Mouse (Mus musculus) stomach, embryonic 14.5 days (tissue): Measurements from ENCODE around the gene Pex14. TPM values are rescaled to one million over a fixed set of nuclear protein-coding genes. Genes with fewer than 3 reads are reported as not detected.

Experiments used
- ATAC-seq: fragments of 200-750 bp; cut with Nextera tagmentation; 2 replicates; pipeline ENCODE4 v1.8.0; 2017; ENCODE audit warnings: low read depth, moderate TSS enrichment; ENCODE audit not compliant: insufficient number of reproducible peaks, insufficient read depth, low FRiP score
- H3K27ac ChIP-seq: fragments of 300-500 bp; sonication (generic); 2 replicates; pipeline ENCODE4 v1.5.1; 2014; ENCODE audit warnings: mild to moderate bottlenecking, low read length, moderate library complexity, mixed read lengths
- H3K27me3 ChIP-seq: fragments of 300-500 bp; sonication (generic); 2 replicates; pipeline ENCODE4 v1.6.1; 2014; ENCODE audit warnings: low read length, control low read depth, mixed read lengths; ENCODE audit not compliant: control insufficient read depth, insufficient read depth
- H3K36me3 ChIP-seq: fragments of 300-500 bp; sonication (generic); 2 replicates; pipeline ENCODE4 v1.6.1; 2014; ENCODE audit warnings: mild to moderate bottlenecking, control low read depth, low read length, moderate library complexity, mixed read lengths; ENCODE audit not compliant: control insufficient read depth, insufficient read depth
- H3K4me1 ChIP-seq: fragments of 300-500 bp; sonication (generic); 2 replicates; pipeline ENCODE4 v1.6.1; 2014; ENCODE audit warnings: low read length, control low read depth, mixed read lengths; ENCODE audit not compliant: control insufficient read depth, insufficient read depth
- H3K4me2 ChIP-seq: fragments of 300-500 bp; sonication (generic); replicated peaks from 2 replicates; pipeline ENCODE4 v1.6.1; 2014; ENCODE audit warnings: low read depth, low read length, control low read depth
- H3K4me3 ChIP-seq: fragments of 300-500 bp; sonication (generic); 2 replicates; pipeline ENCODE4 v1.5.1; 2014; ENCODE audit warnings: low read depth, low read length, control low read depth
- H3K9ac ChIP-seq: fragments of 300-500 bp; sonication (generic); replicated peaks from 2 replicates; pipeline ENCODE4 v1.6.1; 2014; ENCODE audit warnings: low read depth, mild to moderate bottlenecking, control low read depth, low read length, moderate library complexity, mixed read lengths
- H3K9me3 ChIP-seq: fragments of 300-500 bp; sonication (generic); 2 replicates; pipeline ENCODE4 v1.6.1; 2016; ENCODE audit warnings: low read depth, low read length, control low read depth; ENCODE audit not compliant: control insufficient read depth
- WGBS: fragments of 180-500 bp; shearing (Covaris S2); extraction: QIAGEN DNeasy Blood & Tissue Kit; methylation state at CpG from one replicate; pipeline ENCODE4 v1.1.7; 2014; 5-methylcytosine and 5-hydroxymethylcytosine counted together
- polyA plus RNA-seq: library from polyadenylated mRNA; unstranded; fragments of >200 nt; fragmentation: Nextera tagmentation; extraction: Ambion mirVana; gene quantifications from 2 replicates; pipeline ENCODE4 v1.2.1, GENCODE M21; 2014

Gene Pex14
- polyA plus RNA-seq, 1 experiment from 2014 or later, result 40.0 TPM

DNA sequence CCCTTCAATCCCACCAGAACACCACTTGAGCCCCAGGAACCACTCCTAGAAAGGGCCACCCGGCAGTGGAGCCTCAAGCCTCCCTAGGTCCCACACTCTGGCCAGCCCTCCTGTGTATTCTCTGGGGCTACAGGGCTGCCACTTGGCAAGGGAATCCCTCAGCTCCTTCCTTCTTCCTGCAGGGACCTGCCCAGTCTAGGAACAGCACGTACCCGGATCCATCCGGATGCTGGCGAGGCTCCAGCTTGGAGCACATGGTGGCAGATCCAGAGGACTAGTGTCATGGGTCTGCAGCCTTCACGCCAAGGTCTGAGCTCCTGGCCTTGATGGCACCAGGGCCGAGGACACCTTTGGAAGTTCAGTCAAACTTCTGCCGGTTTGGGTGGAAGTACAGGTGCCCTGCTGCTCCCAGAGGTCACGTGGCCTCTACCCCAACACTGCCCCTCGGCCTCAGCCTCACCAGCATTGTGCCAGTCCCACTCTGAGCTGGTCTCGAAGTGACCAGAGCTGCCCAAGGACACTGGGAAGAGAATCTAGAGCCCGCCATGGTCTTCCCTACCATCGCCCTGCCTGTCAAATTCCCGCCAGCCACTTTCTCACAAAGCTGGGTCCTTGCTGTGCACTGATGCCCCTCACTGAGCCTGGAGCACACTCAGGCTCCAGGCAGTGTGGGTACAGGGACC is 144.4 kb downstream of the Pex14 start:
- peak overlapping the region; percentile 44; the same call in 1 of the 2 replicates for H3K27ac ChIP-seq
- peaks cover 5% of the 10 kb centered on the region; the same call in 1 of the 2 replicates for H3K27me3 ChIP-seq
- 87% methylated on average over 14 of the region's 14 CpGs for WGBS

GRCm38 (mm10) chr4:148952328-148953222 is 147.1 kb downstream of the Pex14 start:
- H3K9ac ChIP-seq, result no peak overlapping the region
- H3K27me3 ChIP-seq, result peaks cover 8% of the 10 kb centered on the region; the same call in 1 of the 2 replicates
- H3K4me3 ChIP-seq, result peak overlapping the region; percentile 21
- 7% methylated on average over 63 of the region's 69 CpGs for WGBS
- no peaks in the 10 kb centered on the region for H3K9me3 ChIP-seq
- no peaks in the 10 kb centered on the region; the same call in 1 of the 2 replicates for H3K36me3 ChIP-seq
- peaks cover 29% of the 10 kb centered on the region for H3K4me1 ChIP-seq
- no peak overlapping the region for H3K27ac ChIP-seq
- no peak for ATAC-seq
- H3K4me2 ChIP-seq, result peak overlapping the region; percentile 50

More for the DNA sequence above, 144.4 kb downstream of the Pex14 start:
- ATAC-seq, result no peak
- Histone ChIP-seq H3K36me3 (no peaks in the 10 kb centered on the region; the same call in 1 of the 2 replicates), H3K4me3 (no peak overlapping the region), H3K4me1 (peaks cover 15% of the 10 kb centered on the region; the same call in 1 of the 2 replicates), H3K4me2 (no peak overlapping the region), H3K9ac (no peak overlapping the region), H3K9me3 (no peaks in the 10 kb centered on the region)

DNA sequence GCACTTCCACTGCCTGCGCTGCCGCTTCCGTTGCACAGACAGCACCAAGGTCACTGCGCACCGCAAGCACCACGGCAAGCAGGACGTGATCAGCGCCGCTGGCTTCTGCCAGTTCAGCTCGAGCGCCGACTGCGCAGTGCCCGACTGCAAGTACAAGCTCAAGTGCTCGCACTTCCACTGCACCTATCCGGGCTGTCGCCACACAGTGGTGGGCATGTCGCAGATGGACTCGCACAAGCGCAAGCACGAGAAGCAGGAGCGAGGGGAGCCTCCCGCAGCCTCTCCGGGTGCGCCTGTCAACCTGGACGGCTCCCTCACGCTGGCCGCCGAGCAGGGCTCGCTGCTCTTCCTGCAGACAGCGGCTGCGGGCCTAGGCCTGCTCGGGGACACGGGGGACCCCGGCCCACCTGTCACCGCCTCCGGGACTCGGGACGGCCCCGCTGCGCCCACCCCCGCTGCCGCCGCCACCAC is 147.8 kb downstream of the Pex14 start:
- Histone ChIP-seq H3K36me3 (no peaks in the 10 kb centered on the region; the same call in 1 of the 2 replicates), H3K4me2 (peak overlapping the region; percentile 50), H3K4me3 (peak overlapping the region; percentile 21), H3K27me3 (peaks cover 8% of the 10 kb centered on the region; the same call in 1 of the 2 replicates), H3K9me3 (no peaks in the 10 kb centered on the region), H3K27ac (no peak overlapping the region), H3K4me1 (peaks cover 32% of the 10 kb centered on the region), H3K9ac (no peak overlapping the region)
- WGBS, result 10% methylated on average over 42 of the region's 44 CpGs
- ATAC-seq, result no peak

- H3K4me2 ChIP-seq, result peak overlapping the region; percentile 50; the same call in 1 of the 2 replicates
These were observed 148.6 kb downstream of the Pex14 start for GRCm38 (mm10) chr4:148950932-148951650.

GRCm38 (mm10) chr4:148950487-148950886 is 149.2 kb downstream of the Pex14 start:
- Histone ChIP-seq H3K4me2 (no peak overlapping the region), H3K4me1 (peaks cover 32% of the 10 kb centered on the region), H3K9me3 (no peaks in the 10 kb centered on the region), H3K27ac (no peak overlapping the region), H3K9ac (no peak overlapping the region), H3K4me3 (no peak overlapping the region), H3K36me3 (no peaks in the 10 kb centered on the region; the same call in 1 of the 2 replicates), H3K27me3 (peaks cover 8% of the 10 kb centered on the region; the same call in 1 of the 2 replicates)
- no peak for ATAC-seq
- 69% methylated on average over 6 of the region's 6 CpGs for WGBS

More at GRCm38 (mm10) chr4:148950932-148951650, 148.6 kb downstream of the Pex14 start:
- no peak for ATAC-seq
- Histone ChIP-seq H3K27me3 (peaks cover 8% of the 10 kb centered on the region; the same call in 1 of the 2 replicates), H3K36me3 (no peaks in the 10 kb centered on the region; the same call in 1 of the 2 replicates), H3K9me3 (no peaks in the 10 kb centered on the region), H3K4me1 (peaks cover 32% of the 10 kb centered on the region), H3K4me3 (0 out of 2 replicates have a peak overlapping the region, but pooled peaks have one; percentile 21), H3K27ac (no peak overlapping the region), H3K9ac (no peak overlapping the region)
- 53% methylated on average over 25 of the region's 25 CpGs for WGBS

- Histone ChIP-seq H3K27ac (peak overlapping the region; percentile 75; the same call in 1 of the 2 replicates), H3K4me1 (peaks cover 32% of the 10 kb centered on the region), H3K9ac (no peak overlapping the region), H3K9me3 (no peaks in the 10 kb centered on the region), H3K36me3 (no peaks in the 10 kb centered on the region; the same call in 1 of the 2 replicates), H3K4me2 (no peak overlapping the region), H3K27me3 (peaks cover 7% of the 10 kb centered on the region; the same call in 1 of the 2 replicates), H3K4me3 (no peak overlapping the region)
- peak; percentile 81 for ATAC-seq
- WGBS, result 22% methylated on average over 10 of the region's 10 CpGs
These were observed 151.8 kb downstream of the Pex14 start for GRCm38 (mm10) chr4:148947833-148948388.

DNA sequence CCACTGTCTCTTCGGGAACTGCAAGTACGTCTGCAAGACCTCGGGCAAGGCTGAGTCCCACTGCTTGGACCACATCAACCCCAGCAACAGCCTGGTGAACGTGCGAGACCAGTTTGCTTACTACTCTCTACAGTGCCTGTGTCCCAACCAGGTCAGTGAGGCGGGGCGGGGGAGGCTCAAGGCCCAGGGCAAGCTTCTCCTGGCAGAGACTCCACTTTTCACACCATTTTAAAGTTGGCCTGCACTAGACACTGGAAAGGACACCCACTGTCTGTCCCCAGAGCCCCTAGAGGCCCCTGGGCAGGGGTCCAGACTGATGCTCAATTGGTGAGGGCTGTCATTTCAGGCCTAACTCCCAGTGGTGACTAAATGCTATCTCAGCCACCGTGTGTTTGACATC is 153.6 kb downstream of the Pex14 start:
- H3K4me1 ChIP-seq, result peaks cover 25% of the 10 kb centered on the region
- 86% methylated on average over 8 of the region's 8 CpGs for WGBS

More for the DNA sequence above, 153.6 kb downstream of the Pex14 start:
- Histone ChIP-seq H3K4me2 (no peak overlapping the region), H3K27ac (no peak overlapping the region), H3K9me3 (no peaks in the 10 kb centered on the region), H3K36me3 (no peaks in the 10 kb centered on the region), H3K27me3 (0 out of 2 replicates have a peak, but pooled peaks cover 5% of the 10 kb centered on the region), H3K9ac (no peak overlapping the region), H3K4me3 (no peak overlapping the region)
- no peak for ATAC-seq
